Mouse (Mus musculus) heart, adult 11 months (tissue): ENCODE measurements around the gene Ccno.

Source experiments
- DNase-seq: peaks from one replicate; pipeline ENCODE4 v3.0.0; 2022

Gene Ccno

DNA sequence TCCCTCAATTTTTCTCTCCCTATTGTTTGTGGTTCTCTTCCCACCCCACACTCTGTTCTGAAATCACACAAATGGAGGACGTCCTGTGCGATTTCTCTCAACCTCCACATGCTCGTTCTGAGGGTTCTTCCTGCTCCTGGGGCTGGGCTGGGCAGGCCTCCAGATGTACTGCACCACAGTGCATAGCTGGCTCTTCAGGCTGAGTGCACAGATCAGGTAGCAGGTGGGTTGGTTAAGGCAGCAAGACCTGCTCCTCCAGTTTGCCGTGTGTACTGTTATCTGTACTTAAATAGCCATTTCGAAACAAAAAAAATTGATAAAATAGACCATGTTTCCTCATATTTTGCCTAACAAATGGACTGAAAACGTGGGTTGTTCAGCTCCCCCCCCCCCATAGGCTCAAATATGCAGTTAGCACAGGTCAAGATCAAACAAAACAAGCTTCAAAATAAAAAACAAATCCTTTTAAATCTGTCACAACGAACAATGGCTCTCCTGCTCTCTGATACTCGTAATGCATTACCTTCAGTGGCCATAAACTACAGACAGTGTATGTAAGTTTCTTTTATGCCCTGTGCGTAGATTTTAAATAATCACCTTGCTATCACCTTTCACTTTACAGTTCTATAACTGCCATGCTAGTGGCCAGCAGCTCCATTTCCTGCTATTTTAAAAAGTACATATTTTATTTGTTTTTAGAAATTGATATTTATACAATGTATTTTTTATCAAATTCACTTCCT lies 13.1 kb downstream of the Ccno start:
- DNase-seq, result peak; percentile 22

GRCm38 (mm10) chr13:113012683-113013082 lies 25.1 kb downstream of the Ccno start:
- DNase-seq, result peak; percentile 78

DNA sequence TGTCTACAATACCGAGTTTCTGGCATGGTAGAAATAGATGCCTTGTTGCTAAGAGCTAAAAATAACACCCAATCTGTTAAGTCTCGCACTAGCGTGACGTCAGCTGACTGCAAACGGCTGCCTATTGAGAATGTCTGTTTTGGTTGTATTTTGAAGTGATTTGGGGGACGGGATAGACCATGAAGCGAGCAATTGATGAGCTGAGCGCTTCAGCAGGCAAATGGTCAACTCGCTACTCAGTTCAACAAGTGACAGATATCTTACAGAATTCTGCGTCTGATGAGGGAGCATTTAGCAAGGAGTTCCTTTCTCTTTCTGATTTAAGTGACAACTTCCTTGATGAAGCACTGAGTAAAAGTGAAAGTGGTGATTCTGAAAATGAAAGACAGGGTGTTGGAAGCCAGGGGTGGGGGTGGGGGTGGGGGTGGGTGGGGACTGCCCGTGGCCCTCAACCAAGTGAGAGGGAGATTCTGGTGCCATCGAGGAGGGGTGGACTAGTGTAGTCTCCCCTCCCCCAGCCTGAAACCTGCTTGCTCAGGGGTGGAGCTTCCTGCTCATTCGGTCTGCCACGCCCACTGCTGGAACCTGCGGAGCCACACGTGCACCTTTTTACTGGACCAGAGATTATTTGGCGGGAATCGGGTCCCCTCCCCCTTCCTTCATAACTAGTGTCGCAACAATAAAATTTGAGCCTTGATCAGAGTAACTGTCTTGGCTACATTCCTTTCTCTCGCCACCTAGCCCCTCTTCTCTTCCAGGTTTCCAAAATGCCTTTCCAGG lies 25.8 kb downstream of the Ccno start:
- peak; percentile 84 for DNase-seq

GRCm38 (mm10) chr13:113021521-113021920 lies 33.9 kb downstream of the Ccno start:
- DNase-seq, result peak; percentile 14

- peak; percentile 5 for DNase-seq
Observed at GRCm38 (mm10) chr13:113022467-113022866, 34.9 kb downstream of the Ccno start.

- peak; percentile 55 for DNase-seq
Observed at GRCm38 (mm10) chr13:113023274-113024143, 35.9 kb downstream of the Ccno start.

- DNase-seq, result peak; percentile 81
Observed at GRCm38 (mm10) chr13:113031351-113031750, 43.7 kb downstream of the Ccno start.

- DNase-seq, result no peak
Observed at GRCm38 (mm10) chr13:113031792-113032571, 44.4 kb downstream of the Ccno start.

DNA sequence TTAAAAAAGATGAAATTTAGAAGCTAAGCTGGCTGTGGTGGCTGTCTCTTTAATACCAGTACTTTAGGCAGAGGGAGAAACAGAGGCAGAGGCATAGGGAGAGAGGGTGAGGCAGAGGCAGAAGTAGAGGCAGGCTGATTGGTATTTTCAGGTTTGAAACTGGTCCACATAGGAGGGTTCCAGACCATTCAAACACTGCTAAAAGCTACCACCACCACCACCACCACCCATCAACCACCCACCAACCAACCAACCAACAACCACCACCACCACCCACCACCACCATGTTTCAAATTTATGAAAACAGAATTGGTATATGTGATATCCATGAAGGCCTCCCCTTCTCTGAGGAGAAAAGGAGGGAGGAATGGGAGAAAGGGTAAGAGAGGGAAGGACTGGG lies 45.2 kb downstream of the Ccno start:
- no peak for DNase-seq

DNA sequence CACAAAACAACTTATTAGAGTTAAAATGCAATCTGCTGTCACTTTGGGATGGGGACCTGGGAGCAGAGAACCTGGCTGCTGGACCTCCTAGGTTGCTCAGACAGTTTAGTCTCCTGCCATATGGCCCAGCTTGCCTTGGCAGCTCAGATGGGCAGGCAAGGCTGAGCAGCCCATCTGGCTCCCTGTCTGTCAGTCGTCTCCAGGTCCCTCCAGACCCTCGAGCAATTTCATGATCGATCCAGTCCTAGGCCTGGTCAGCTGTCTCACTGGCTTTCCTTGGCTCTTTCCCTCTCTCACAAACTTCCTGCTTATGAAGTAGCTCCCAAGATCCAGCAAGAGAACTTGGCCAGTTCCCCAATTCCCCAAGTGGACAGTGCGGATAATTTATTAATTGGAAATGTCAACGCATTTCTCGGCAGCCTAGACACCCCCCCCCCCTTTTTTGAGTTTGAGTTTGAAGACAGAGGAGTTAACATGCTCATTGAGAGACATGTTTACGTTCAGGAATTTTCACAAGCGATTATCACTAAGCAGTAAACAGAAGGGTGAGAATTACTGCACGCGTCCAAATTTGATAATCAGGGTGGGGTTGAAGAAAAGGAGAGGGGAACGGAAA lies 46.8 kb downstream of the Ccno start:
- no peak for DNase-seq

GRCm38 (mm10) chr13:113034950-113035421 lies 47.4 kb downstream of the Ccno start, which contains the start of gene Cdc20b:
Gene Cdc20b (plus strand): TSS chr13:113035111.
- peak; percentile 95 for DNase-seq

DNA sequence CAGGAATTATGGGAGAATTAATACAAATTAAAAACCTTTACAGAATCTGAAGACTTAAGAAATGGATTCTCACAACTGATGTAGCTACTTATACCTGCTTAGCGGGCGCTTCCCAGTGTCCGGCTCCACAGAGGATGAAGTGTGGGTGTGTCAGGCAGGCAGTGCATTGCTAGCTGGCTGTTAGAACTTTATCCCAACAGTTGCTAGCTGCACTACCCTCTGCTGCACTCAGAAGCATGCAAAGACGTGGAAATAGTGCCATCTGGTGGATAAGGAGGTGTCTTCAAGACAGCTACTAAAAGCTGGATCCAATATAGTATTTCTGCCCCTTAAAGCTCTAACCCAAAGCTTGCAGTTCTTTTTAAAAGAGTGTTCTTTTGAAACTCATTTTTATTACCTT lies 48.2 kb downstream of the Ccno start:
- peak; percentile 95 for DNase-seq
